Mouse (Mus musculus) thymus, postnatal 4 days (tissue): ENCODE results near the gene Myo1d.

ENCODE experiments used
- DNase-seq: peaks from one replicate; pipeline ENCODE4 v3.0.0; 2021

Gene Myo1d

DNA sequence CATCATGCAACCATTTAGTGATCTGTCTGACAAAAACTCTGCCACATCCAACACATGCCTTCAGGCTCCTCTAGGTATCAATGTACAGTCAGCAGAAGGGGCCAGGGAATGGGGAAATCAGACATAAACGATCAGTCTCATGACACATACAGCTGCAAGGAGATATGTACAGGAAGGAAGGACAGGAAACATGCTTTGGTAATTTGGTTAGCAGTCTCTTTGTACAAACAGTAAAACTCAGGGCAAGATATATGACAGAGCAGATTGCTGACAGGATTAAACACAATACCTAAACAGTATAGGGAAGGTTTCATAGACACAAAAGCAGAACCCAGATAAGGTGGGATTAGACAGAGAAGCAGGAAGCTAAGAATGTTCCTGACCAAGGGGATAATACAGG is 60.8 kb downstream of the Myo1d start:
- no peak for DNase-seq

DNA sequence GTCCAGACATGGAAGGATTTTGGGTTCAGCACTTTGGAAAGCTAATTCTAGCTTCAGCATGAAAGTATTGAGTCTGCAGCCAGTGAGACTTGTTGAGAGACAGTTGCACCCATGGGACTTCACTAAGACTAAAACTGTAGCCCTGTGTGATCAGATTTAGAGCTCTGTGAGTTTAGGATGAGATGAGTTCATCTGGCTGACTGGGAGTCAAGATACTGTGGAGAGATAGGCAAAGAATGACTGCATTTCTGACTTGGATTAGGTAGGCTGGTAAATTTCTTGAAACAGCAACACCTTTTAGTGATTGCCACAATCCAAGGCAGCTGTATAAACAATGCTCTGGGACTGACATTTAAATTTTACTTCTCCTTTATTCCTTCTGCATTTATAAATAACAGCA is 61.8 kb downstream of the Myo1d start:
- DNase-seq: no peak

DNA sequence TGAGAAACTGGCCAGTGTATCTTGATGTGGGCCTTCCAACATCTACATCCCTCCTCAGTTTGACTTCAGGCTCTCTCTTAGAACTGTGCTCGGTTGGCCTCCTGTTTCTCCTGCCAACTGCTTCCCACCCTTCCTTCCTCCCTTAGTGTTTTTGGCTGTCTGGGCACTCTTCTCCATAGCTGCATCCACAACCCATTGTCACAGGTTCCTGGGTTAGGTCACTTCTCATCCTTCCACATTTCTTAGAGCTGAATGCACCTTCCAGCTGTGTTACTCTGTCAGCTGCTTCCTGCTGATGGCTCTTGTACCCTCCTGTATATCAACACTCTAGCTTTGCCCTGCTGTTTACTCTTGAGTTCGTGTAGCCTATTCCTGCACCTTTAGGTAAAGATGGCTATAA is 64.7 kb downstream of the Myo1d start:
- DNase-seq: no peak

DNA sequence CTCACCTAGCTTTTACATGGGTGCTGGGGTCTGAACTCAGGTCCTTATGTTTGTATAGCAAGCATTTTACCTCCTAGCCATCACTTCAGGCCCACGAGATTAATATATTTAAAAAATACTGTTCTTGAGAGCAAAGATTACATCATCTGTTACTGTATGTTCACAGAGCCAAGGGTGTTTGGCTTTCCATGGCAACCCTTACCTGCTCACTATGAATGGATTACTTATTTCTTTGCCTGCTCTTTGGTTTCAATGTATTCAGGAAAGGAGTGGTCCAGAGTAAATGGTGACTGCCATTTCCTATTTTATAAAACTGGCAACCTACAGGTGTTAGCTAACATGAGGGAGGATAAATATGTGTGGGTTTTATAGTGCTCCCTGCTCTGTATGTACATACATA is 66.1 kb downstream of the Myo1d start:
- no peak for DNase-seq

DNA sequence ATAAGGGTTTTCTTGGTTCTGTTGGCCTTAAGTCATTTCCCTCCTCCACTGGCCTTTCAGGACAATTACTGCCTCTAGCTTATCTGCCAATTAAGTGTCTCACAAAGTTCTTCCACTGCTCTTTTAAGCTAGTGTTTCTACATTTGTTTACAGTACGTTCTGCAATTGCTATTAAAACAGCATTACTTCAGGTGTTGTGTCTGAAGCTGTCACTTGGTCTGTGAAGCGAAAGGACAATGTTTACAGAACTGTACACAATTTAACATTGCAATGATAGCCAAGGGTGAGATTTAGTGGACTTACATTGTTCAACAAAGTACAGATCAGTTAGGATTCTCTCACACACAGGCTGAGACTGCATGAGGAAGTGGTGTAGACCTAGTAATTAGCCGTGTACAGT is 67.6 kb downstream of the Myo1d start:
- DNase-seq: no peak

DNA sequence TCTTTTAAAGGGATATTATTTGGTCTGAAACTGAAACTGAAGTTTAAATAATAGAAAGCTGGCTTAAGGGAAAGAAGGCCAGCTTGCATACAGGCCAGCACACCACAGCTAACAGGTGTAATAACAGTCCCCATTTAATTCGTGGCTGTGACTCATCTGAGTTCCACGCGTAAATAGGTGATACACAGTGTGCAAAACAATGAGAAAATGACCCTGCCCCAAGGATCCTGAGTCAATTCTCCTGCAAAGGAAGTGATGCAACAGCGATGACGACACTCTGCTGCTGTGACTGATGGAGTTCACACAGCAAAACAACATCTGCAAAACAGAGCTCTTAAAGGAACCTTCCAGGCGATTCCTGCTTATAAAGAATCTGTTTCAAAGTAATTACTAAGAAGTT is 68.5 kb downstream of the Myo1d start:
- no peak for DNase-seq

DNA sequence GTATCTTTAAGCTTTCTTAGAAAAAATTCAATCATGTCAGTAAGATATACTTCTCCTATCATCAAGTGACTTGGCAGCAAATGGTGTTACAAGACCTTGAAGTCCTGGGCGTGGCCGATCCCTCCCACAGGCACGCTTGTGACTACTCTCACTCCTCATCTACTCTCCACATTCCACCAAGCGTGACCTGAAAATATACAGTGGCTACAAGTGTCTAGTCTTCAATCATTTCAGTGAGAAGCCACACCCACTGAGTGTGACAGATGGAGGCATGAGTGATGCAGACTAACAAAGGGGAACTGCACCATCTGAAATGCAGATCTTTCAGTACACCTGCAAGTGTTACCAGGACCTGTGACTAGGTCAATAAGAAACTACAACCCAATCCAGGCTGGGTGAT is 79.2 kb downstream of the Myo1d start:
- DNase-seq: no peak

DNA sequence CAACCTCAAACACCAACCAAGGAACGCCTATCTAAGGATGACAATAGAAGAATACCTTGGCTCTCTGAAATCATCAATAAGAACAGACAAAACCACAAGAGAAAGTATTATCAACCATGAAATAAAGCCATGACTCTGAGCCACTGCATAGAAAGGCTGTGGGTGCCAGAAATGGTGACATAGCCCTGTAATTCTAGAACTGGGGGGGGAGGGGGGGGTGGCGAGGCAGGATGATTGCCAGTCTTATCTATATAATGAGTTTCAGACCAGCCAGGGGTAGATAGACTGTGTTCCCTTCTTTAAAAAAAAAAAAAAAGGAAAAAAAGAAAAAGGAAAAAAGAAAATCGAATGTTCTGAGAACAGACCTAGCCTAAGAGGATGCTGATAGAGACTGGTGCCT is 81.1 kb downstream of the Myo1d start:
- no peak for DNase-seq

DNA sequence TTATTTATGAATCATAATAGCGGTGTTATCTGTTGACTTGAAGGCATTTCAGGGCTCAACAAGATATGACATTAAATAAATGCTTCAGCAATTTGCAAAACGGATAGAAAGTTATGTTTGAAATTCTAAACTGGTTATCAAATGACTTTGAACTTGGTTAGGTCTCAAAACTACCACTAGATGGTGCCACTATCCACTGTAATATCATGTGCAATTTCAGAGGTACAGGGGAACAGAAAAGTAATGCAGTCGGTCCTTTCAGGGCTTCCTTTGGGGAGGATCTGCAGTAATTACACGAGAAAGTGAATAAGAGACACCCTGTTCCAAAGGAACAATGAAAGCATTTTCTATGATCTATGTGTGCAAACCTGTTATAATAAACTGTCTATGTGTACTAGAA is 83.5 kb downstream of the Myo1d start:
- no peak for DNase-seq

DNA sequence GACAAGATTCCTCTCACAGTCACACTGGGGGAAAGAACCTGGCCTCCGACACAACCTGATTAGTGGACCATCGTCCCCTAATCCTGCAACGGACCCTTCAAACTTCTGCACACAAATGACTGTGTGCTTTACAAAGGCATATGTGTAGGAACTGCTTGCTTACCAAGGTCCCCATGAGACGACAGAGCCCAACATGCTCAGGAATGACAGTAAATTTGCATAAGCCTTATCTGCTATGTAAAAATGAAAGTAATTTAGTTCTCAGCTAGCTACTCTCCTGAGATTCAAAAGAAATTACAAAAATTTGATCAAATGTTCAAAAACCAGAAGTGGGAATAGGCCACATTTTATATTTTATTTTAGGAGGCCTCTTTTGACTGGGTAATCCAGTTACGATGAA is 95.2 kb downstream of the Myo1d start:
- no peak for DNase-seq

DNA sequence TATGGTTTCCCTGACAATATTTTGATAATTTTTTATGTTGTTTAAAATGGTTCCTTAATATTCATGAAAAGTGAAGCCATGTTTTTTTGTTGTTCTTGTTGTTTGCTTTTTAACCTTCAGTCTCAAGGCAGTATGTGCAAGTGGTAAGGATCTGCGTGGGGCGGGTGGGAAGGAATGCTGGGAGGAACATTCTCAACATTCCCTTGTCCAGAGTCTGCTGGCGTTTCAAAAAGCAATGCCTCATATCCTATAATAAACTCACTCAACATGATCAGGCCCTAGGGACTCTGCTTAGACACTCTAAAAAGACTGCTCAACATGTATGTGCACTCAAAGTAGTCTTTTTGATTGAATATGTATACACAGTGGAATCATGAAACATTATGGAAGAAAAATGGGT is 97.1 kb downstream of the Myo1d start:
- DNase-seq: no peak

DNA sequence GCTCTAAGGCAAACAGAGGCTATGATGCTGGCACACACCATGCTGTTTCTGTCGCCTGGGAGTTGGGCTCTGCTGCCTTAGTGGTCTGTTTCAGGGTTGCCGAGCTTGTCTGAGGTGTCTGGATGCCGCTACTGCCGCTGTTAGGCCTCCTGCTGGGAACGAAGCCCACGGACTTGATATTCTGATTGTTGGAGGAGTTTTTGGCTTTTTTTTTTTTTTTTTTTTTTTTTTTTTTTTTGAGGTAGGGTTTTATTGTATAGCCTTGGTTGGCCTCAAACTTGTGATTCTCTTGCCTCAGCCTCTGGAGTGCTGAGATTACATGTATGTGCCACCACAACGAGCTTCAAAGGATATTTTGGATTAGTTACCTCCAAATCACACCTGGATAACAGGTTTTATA is 106.8 kb downstream of the Myo1d start:
- DNase-seq: no peak

DNA sequence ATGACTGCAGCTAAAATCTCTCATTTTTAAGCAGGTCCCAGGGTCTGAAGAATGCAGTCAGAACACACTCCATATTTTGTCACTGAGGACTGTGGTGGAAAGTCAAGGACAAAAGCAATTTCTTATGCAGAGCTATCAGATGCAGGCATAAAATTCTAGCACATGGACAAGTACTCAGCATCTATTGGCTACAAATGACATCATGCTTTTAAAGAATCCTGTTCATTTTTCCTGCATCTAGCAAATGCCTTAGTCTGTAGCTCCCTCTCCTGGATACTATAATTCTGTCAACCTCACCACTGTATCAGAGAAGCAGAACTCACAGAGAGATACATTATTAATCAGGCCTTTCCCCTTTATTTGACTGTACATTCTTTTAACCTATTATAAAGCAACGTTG is 109.4 kb downstream of the Myo1d start:
- no peak for DNase-seq

DNA sequence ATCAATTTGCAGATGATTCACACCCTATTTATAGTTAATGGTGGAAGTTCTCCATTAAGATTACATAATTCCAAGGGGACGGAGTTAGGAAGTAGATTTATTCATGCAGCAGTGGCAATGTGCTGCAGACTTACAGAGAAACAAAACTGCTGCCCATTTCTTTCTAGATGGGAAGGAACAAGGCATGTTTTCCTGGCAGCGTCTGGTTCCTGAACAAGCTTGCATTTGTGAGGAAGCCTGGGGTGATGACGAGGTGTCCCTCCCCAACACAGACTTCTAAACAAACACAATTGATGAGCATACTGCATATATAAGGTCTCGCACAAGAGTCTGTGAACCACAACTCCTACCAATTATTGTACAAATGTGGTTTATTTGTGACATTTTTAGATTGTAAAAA is 109.9 kb downstream of the Myo1d start:
- DNase-seq: no peak

DNA sequence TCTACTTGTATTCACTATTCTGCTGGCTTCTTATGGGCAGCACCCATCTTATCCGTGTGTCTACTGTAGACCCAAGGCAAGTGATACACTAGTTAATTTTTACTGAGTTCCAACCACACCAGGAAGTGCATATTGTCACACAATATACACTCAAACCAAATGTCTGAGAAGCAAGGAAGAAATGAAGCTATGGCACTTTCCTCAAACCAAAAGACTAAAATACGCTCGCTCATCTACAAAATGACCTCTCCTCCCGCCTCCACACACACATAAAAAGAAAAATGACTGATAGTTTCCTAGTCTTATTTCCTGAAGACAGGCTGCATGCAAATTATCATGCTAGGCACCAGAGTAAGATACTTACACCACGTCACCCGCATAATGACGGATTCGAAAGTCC is 113.6 kb downstream of the Myo1d start:
- DNase-seq: no peak

DNA sequence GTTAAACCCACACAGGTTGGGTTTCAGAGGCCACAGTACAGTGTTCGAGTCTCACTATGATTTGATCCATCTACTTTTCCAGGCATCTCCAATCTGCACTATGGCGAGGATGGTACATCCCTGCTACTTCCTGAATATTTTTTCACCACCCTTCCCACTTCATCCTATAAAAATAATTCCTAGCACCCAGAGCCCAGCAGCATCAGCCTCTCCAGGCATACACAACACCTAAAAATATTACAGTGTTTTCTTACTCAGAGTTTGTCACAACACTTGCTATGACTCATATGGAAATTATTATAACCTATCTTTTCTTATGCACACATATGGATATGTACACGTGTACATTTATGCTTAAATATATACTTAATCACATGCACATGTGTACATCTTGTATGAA is 115.6 kb downstream of the Myo1d start:
- DNase-seq: no peak

DNA sequence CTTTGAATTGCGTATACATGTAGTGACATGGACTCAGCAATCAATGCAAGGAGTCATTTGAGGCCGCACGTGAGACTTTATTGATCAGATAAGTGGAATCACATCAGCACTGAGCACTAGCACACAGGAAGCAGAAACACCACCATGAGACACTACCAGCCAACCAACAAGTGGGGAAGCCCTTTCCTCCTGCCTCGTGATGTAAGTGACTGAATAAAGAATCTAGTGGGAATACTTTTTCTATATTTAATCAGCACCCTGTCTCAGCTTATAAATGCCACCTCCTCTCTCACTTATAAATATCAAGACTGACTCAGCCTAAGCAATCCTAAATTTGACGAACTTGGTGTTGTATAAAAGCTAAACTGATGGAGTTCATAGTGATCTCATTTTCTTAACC is 134.7 kb downstream of the Myo1d start:
- no peak for DNase-seq

DNA sequence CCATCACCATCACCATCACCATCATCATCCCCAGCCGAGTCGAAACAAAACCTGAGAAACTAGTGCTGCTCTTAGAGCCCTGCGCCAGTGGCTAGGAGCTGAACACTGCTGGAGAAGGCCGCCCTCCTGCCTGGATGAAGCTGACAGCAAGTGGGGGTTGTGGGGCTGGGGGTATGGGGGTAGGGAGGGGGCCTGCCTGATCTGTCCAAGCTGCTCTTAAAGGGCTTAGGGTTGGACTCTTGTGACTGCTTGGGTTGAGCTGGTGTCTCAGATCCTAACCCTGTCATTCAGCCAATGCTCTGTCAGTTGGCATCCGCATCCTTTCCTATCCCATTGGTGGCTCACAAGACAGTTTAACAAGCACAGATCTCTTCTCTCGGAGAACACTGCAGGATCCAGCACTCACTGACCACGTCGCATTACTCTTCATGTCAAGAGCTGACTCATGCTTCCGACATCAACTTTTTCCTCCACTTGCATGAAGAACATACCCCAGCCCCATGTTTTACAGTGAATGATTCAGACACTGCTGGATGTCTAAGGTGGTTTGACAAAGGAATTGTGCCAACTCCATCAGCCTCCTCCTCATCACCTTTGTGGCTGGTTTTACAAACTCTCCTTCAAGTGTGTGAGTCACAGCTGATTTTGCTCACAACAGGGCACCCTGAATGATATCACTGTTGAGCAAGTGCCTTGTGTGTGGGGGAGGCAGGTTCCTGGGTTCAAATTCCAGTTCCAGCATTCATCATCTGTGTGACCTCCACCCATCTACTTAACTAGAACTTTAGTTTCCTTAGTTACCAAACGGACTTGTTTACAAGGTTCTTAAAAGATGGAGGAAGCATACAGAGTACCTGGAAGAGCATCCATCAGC is 150.6 kb downstream of the Myo1d start:
- no peak for DNase-seq

DNA sequence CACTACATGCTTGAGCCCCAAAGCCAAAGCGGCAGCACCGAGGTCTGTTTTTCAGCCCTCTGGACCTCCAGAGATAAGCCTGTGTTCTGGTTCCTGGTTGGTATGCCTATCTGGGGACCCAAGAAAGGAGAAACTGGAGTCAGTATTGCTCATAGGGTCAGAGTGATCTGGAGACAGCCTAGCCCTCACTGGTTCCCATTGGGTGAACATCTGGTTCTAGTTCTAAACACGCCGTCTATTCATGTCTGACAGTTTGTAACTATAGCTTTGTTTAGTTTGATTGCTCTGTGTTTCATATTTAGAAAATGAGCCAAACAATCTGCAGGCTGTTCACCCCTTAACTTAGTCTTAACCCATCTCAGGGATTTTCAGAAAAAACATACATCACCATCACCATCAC is 151.2 kb downstream of the Myo1d start:
- DNase-seq: no peak

DNA sequence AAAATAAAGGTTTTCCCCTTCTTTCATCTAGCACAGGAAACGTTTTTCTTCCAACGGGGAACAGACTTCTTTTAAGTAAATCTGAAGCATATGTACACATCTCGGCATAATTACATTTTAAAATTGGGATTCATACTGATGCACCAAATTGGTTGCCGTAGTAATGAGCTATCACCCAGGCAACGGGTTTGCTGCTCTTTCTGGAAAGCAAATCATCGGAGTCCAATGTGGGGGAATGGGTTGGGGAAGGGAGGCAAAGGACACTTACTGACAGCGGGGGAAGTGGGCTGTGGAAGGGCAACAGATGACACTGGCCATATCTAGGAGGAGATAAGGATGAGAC is 156.8 kb downstream of the Myo1d start:
- no peak for DNase-seq

DNA sequence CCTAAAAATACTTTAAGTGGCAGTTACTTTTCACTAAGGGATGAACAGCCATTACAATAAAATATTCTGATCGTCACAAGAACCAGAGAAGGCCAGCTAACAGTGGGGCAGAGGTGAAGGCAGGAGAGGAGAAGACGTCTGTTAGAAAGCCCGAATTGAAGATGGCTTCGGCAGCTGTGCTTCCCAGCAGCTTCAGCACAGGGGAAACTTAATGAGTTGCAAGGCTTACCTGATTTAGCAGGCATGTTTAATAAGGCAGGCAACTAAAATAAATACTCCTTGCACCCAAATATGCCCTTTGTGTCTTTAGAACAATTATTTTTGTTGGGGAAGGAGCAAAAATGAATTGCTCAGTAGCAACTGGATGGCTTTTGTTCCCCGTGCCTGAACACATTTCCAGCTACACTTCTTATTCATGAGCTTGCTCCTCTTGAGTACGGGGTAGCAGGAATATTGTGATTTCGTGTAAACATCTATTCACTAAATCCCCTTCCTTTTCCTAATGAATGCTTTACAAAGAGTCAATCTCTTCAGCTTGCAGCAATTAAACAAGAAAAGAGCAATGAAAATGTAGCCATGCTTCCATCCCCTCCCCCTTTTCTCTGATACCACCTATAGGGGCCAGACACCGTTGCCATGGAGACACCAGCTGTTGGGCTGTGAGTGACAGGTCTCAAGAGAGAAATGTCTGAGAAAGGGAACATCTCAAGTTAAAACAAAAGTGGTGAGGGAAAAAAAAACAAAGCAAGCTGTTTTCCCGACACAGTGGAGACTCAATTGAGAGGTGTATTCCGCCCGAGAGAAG is 157.4 kb downstream of the Myo1d start:
- DNase-seq: no peak

DNA sequence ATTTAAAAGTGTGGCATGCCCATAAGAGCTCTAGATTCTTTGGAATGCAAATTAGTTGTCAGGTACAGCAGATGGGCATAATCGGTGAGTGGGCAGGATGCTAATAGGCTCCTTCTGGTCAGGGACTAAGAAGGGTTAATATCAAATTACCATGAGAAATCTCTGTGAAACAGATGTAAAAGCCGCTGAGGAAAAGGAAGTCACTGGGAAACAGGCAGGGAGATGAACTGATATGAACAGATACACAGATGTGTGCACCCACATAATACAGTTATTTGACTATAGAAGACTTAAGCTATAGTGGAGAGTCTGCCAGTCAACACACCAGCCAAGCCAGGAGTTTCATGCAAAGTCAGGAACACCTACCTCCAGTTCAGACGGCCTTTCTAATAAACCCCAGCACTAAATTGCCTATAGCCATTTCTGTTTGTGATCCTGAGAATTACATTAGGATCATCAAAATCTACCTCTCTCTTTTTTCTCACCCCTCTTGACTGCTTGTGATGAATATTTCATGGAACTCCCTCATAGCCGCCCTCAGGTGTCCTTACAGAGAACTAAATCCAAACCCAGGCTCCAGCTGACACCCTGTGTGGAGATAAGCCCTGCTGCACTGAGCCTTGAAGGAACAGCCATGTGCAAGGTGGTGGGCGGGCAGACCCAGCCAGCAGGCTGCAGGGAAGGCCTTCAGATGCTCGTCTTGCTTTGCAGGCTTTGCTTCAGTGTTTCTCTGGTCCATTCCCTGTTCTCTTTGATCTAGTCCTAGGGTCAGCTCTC is 164.7 kb downstream of the Myo1d start:
- DNase-seq: no peak

DNA sequence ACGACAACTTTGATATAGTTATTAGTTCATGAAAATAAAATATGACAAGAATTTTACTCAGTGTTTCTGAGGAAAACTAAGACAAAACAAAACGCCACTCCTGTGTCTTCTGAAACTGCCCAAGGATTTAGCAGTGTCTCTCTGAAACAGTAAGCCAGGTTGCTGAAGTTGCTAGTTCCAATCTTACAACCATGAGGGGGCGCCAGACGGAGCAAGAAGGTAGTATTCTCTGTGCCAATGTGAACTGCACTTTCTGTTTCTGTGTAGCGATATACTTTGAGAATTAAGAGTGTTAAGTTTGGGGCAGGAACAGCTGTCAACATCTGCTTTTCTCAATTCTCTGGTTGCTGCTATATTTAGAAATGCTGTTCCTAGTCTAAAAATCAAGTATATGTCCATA is 165.4 kb downstream of the Myo1d start:
- DNase-seq: peak; percentile 76

DNA sequence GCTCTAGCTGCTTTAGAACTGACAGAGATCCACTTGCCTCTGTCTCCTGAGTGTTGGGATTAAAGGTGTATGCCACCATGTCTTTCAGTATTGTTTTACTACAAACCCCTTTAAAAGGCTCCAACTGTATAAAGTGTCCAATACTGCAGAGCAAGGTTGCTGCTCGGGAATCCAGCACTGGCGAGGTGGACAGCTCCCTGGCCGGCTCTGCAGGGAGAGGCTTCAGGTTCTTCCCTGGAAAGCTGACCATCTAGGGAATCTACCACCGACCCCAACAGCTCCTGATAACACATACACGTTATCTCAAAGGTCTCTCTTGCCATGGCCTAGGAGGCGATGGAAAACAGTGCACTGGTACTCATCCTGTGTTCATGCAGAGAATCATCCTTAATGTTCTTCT is 166.3 kb downstream of the Myo1d start:
- DNase-seq: peak; percentile 51
